Mouse (Mus musculus) MEL (cell line): Measurements from ENCODE around the gene Cdk15. TPM values are rescaled to one million over a fixed set of nuclear protein-coding genes. Genes with fewer than 3 reads are reported as not detected.

Experiments
- DNase-seq: peaks from one replicate; pipeline ENCODE4 v3.0.0; 2011; ENCODE audit warnings: low read depth, low spot score
- H3K27ac ChIP-seq: 2 replicates; pipeline ENCODE4 v1.5.1; 2012; ENCODE audit warnings: low read depth, mild to moderate bottlenecking, control low read depth, low read length, moderate library complexity; ENCODE audit not compliant: control insufficient read depth
- H3K27me3 ChIP-seq, 2 experiments: fragments of 150-350 bp in 1 of 2; sonication (generic) in 1 of 2; 2 replicates each; pipeline ENCODE4 v1.6.1; 2012; ENCODE audit warnings: low read length in 2 of 2, mild to moderate bottlenecking in 2 of 2, improper control_type of control experiment in 1 of 2, moderate library complexity in 1 of 2; ENCODE audit not compliant: insufficient read depth in 2 of 2, control insufficient read depth in 1 of 2
- H3K36me3 ChIP-seq, 2 experiments: 2 replicates each; pipeline ENCODE4 v1.6.1; 2012 to 2014; ENCODE audit warnings: low read length in 2 of 2, improper control_type of control experiment in 1 of 2, inconsistent platforms in 1 of 2, mild to moderate bottlenecking in 1 of 2; ENCODE audit not compliant: insufficient read depth in 2 of 2, control insufficient read depth in 1 of 2
- H3K4me1 ChIP-seq, 2 experiments: fragments of 150-350 bp in 1 of 2; sonication (generic) in 1 of 2; 2 replicates each; pipeline ENCODE4 v1.6.1; 2012; ENCODE audit warnings: low read length in 2 of 2, improper control_type of control experiment in 1 of 2, mild to moderate bottlenecking in 1 of 2; ENCODE audit not compliant: insufficient read depth in 2 of 2, control insufficient read depth in 1 of 2
- H3K4me3 ChIP-seq, 2 experiments: fragments of 150-350 bp in 1 of 2; sonication (generic) in 1 of 2; 2 replicates each; pipeline ENCODE4 v1.5.1; 2012; ENCODE audit warnings: low read depth in 2 of 2, low read length in 2 of 2, mild to moderate bottlenecking in 2 of 2, moderate library complexity in 2 of 2, control low read depth in 1 of 2, improper control_type of control experiment in 1 of 2; ENCODE audit not compliant: control insufficient read depth in 1 of 2, insufficient read depth in 1 of 2
- H3K79me2 ChIP-seq: 2 replicates; pipeline ENCODE4 v1.6.1; 2012; ENCODE audit warnings: mild to moderate bottlenecking, low read length, moderate library complexity; ENCODE audit not compliant: control insufficient read depth, poor library complexity, insufficient read depth
- H3K9ac ChIP-seq: 2 replicates; pipeline ENCODE4 v1.6.1; 2012; ENCODE audit warnings: low read depth, mild to moderate bottlenecking, control low read depth, low read length, moderate library complexity; ENCODE audit not compliant: control insufficient read depth, poor library complexity, severe bottlenecking
- H3K9me3 ChIP-seq: fragments of 150-350 bp; sonication (generic); replicated peaks from 2 replicates; pipeline ENCODE4 v1.6.1; 2012; ENCODE audit warnings: mild to moderate bottlenecking, low read length, improper control_type of control experiment, moderate library complexity; ENCODE audit not compliant: insufficient read depth
- BHLHE40 ChIP-seq: IDR thresholded peaks from 2 replicates; pipeline ENCODE4 v1.6.1; 2012; ENCODE audit warnings: low read depth, mild to moderate bottlenecking, inconsistent platforms, low read length, improper control_type of control experiment, borderline replicate concordance
- CTCF ChIP-seq, 3 experiments: IDR thresholded peaks in 2 of 3; conservative IDR thresholded peaks in 1 of 3; 2 replicates each; pipeline ENCODE4 v1.5.1; 2011 to 2012; ENCODE audit warnings: low read length in 3 of 3, low read depth in 2 of 3, mild to moderate bottlenecking in 2 of 3, improper control_type of control experiment in 1 of 3, inconsistent platforms in 1 of 3, mixed read lengths in 1 of 3, moderate library complexity in 1 of 3; ENCODE audit not compliant: control insufficient read depth in 1 of 3, insufficient read depth in 1 of 3, poor library complexity in 1 of 3, severe bottlenecking in 1 of 3
- EP300 ChIP-seq, 2 experiments: IDR thresholded peaks; 2 replicates each; pipeline ENCODE4 v1.6.1; 2011; ENCODE audit warnings: improper control_type of control experiment in 2 of 2, low read length in 2 of 2, low read depth in 1 of 2, mild to moderate bottlenecking in 1 of 2
- GATA1 ChIP-seq: IDR thresholded peaks from 2 replicates; pipeline ENCODE4 v1.6.1; 2011; ENCODE audit warnings: low read depth, low read length, improper control_type of control experiment
- HCFC1 ChIP-seq: IDR thresholded peaks from 2 replicates; pipeline ENCODE4 v1.6.1; 2012; ENCODE audit warnings: low read depth, mild to moderate bottlenecking, inconsistent platforms, low read length, improper control_type of control experiment, moderate library complexity
- JUND ChIP-seq: IDR thresholded peaks from 2 replicates; pipeline ENCODE4 v1.6.1; 2011; ENCODE audit warnings: low read depth, mild to moderate bottlenecking, improper control_type of control experiment, low read length
- KAT2A ChIP-seq: conservative IDR thresholded peaks from 2 replicates; pipeline ENCODE4 v1.6.1; 2012; ENCODE audit warnings: low read depth, low read length, improper control_type of control experiment, inconsistent platforms
- MAFK ChIP-seq: IDR thresholded peaks from 2 replicates; pipeline ENCODE4 v1.6.1; 2011; ENCODE audit warnings: low read depth, mild to moderate bottlenecking, low read length, improper control_type of control experiment, borderline replicate concordance
- MAZ ChIP-seq: IDR thresholded peaks from 2 replicates; pipeline ENCODE4 v1.6.1; 2012; ENCODE audit warnings: low read depth, mild to moderate bottlenecking, inconsistent platforms, low read length, improper control_type of control experiment
- MEF2A ChIP-seq: IDR thresholded peaks from 2 replicates; pipeline ENCODE4 v1.6.1; 2014; ENCODE audit warnings: low read depth, mild to moderate bottlenecking, inconsistent platforms, low read length, improper control_type of control experiment; ENCODE audit not compliant: poor library complexity, insufficient replicate concordance, severe bottlenecking; ENCODE audit errors: extremely low read depth
- MXI1 ChIP-seq: IDR thresholded peaks from 2 replicates; pipeline ENCODE4 v1.6.1; 2011; ENCODE audit warnings: mild to moderate bottlenecking, low read depth, low read length, improper control_type of control experiment
- MYB ChIP-seq: IDR thresholded peaks from 2 replicates; pipeline ENCODE4 v1.6.1; 2011; ENCODE audit warnings: mild to moderate bottlenecking, low read depth, low read length, improper control_type of control experiment
- MYC ChIP-seq: IDR thresholded peaks from 2 replicates; pipeline ENCODE4 v1.6.1; 2011; ENCODE audit warnings: low read depth, mild to moderate bottlenecking, low read length, improper control_type of control experiment, moderate library complexity
- NELFE ChIP-seq: IDR thresholded peaks from 2 replicates; pipeline ENCODE4 v1.6.1; 2011; ENCODE audit warnings: low read depth, low read length, improper control_type of control experiment
- NRF1 ChIP-seq: IDR thresholded peaks from 2 replicates; pipeline ENCODE4 v1.6.1; 2014; ENCODE audit warnings: low read depth, mild to moderate bottlenecking, inconsistent platforms, low read length, improper control_type of control experiment, moderate library complexity; ENCODE audit not compliant: poor library complexity, insufficient read depth, severe bottlenecking
- POLR2AphosphoS5 ChIP-seq: IDR thresholded peaks from 2 replicates; pipeline ENCODE4 v1.6.1; 2012; ENCODE audit warnings: low read depth, borderline replicate concordance, mild to moderate bottlenecking, inconsistent platforms, low read length, moderate library complexity, mixed read lengths
- SIN3A ChIP-seq: IDR thresholded peaks from 2 replicates; pipeline ENCODE4 v1.6.1; 2012; ENCODE audit warnings: low read length, improper control_type of control experiment, inconsistent platforms
- TAL1 ChIP-seq: IDR thresholded peaks from 2 replicates; pipeline ENCODE4 v1.6.1; 2012; ENCODE audit warnings: mild to moderate bottlenecking, inconsistent platforms, low read length, moderate library complexity, mixed read lengths
- TBP ChIP-seq: IDR thresholded peaks from 2 replicates; pipeline ENCODE4 v1.8.0; 2011; ENCODE audit warnings: low read depth, low read length, improper control_type of control experiment
- TCF12 ChIP-seq: IDR thresholded peaks from 2 replicates; pipeline ENCODE4 v1.6.1; 2014; ENCODE audit warnings: low read depth, mild to moderate bottlenecking, inconsistent platforms, low read length, improper control_type of control experiment, moderate library complexity
- USF2 ChIP-seq, 2 experiments: IDR thresholded peaks; 2 replicates each; pipeline ENCODE4 v1.6.1; 2011 to 2012; ENCODE audit warnings: improper control_type of control experiment in 2 of 2, low read length in 2 of 2, borderline replicate concordance in 1 of 2, inconsistent platforms in 1 of 2, low read depth in 1 of 2, mild to moderate bottlenecking in 1 of 2; ENCODE audit not compliant: insufficient read depth in 1 of 2
- ZNF384 ChIP-seq: IDR thresholded peaks from 2 replicates; pipeline ENCODE4 v1.6.1; 2012; ENCODE audit warnings: low read depth, mild to moderate bottlenecking, inconsistent platforms, low read length, improper control_type of control experiment
- polyA plus RNA-seq, 2 experiments: library from polyadenylated mRNA; stranded (reverse) in 1 of 2; unstranded in 1 of 2; fragments of >175 nt in 1 of 2; fragments of >200 nt in 1 of 2; gene quantifications; 2 replicates each; pipeline versions ENCODE4 v1.2.1 to v1.2.4; 2012; ENCODE audit warnings: low replicate concordance in 2 of 2, low read depth in 1 of 2; ENCODE audit not compliant: insufficient read length in 2 of 2, insufficient read depth in 1 of 2, missing spikeins in 1 of 2
- total RNA-seq: library from RNA; depleted of rRNA; stranded (reverse); fragments of 300-350 nt; gene quantifications from 2 replicates; pipeline ENCODE4 v1.2.3, GENCODE M21; 2012

Gene Cdk15
- total and polyA plus RNA-seq, 3 experiments: not detected

DNA sequence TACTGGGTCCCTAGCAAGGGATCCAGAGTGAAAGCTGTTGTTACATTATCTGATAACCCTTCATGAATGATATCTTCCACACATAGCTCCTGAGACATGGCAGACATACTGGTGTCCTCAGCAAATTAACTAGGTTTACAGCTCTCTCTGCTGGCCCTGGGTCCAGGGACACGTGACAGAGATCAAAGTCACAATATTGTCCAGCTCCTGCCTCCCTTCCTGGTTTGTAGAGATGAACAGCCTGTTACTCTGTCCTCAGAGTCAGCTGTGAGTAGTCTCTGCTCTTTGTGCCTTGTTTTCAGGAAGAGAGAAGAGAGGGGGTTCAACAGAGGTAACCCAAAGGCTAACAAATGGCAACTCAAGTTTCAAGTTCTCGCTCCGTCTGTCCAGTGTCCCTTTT, 125.8 kb downstream of the Cdk15 start:
- TF ChIP-seq MEF2A: no peak
- TF ChIP-seq POLR2AphosphoS5: no peak
- TF ChIP-seq MYC: no peak
- no peak for TF ChIP-seq BHLHE40
- TF ChIP-seq NRF1: no peak
- no peak for TF ChIP-seq JUND
- no peak for TF ChIP-seq MAZ
- TF ChIP-seq KAT2A: no peak
- no peak for TF ChIP-seq MYB
- TF ChIP-seq HCFC1: no peak
- no peak for TF ChIP-seq SIN3A
- TF ChIP-seq MXI1: no peak
- TF ChIP-seq TBP: no peak
- no peak for TF ChIP-seq USF2 (IDR thresholded peaks at IDR 0.05; ENCODE audit: borderline replicate concordance in 1 of 2, insufficient read depth in 1 of 2, low read depth in 1 of 2, low read length in 2 of 2)
- TF ChIP-seq MAFK: no peak
- no peak for TF ChIP-seq TCF12
- no peak for TF ChIP-seq ZNF384
- no peak for TF ChIP-seq GATA1
- TF ChIP-seq NELFE: no peak
- H3K27ac ChIP-seq: no peak overlapping the region
- H3K4me3 ChIP-seq: no peak overlapping the region

GRCm38 (mm10) chr1:59383049-59383610, 126.4 kb downstream of the Cdk15 start:
- peaks cover 0 to 7% of the 10 kb centered on the region in 2 experiments; a peak in 1 of 4 replicates for H3K4me1 ChIP-seq
- DNase-seq: no peak
- TF ChIP-seq EP300 (IDR thresholded peaks at IDR 0.05; ENCODE audit: low read depth in 1 of 2, low read length in 2 of 2) (peak in 1 of 2 experiments; percentile 16; a peak in 1 of 4 replicates), CTCF (IDR thresholded peaks at IDR 0.05 in 2 of 3, conservative IDR thresholded peaks at IDR 0.05 in 1 of 3; ENCODE audit: control insufficient read depth in 1 of 3, insufficient read depth in 1 of 3, low read depth in 2 of 3, low read length in 3 of 3, poor library complexity in 1 of 3, severe bottlenecking in 1 of 3) (no peak), TAL1 (no peak)

More for the DNA sequence above, 125.8 kb downstream of the Cdk15 start:
- H3K27me3 ChIP-seq: peaks cover 0 to under 1% of the 10 kb centered on the region in 2 experiments; a peak in 2 of 4 replicates
- H3K4me1 ChIP-seq: peaks cover 2 to 12% of the 10 kb centered on the region in 2 experiments; a peak in 3 of 4 replicates
- no peak for DNase-seq
- H3K36me3 ChIP-seq: peaks cover 0 to 4% of the 10 kb centered on the region in 2 experiments; a peak in 2 of 4 replicates
- H3K9ac ChIP-seq: no peak overlapping the region
- H3K79me2 ChIP-seq: no peaks in the 10 kb centered on the region
- H3K9me3 ChIP-seq: no peaks in the 10 kb centered on the region

More at GRCm38 (mm10) chr1:59383049-59383610, 126.4 kb downstream of the Cdk15 start:
- no peaks in the 10 kb centered on the region; a peak in 1 of 4 replicates for H3K36me3 ChIP-seq
- H3K27me3 ChIP-seq: peaks cover 0 to 3% of the 10 kb centered on the region in 2 experiments; a peak in 3 of 4 replicates
- H3K79me2 ChIP-seq: no peaks in the 10 kb centered on the region
- H3K9me3 ChIP-seq: no peaks in the 10 kb centered on the region
- H3K27ac ChIP-seq: no peak overlapping the region
- no peak overlapping the region for H3K4me3 ChIP-seq
- H3K9ac ChIP-seq: no peak overlapping the region
